13 mouse cellular contexts compared by ENCODE assay signal in the genomic region with DNA sequence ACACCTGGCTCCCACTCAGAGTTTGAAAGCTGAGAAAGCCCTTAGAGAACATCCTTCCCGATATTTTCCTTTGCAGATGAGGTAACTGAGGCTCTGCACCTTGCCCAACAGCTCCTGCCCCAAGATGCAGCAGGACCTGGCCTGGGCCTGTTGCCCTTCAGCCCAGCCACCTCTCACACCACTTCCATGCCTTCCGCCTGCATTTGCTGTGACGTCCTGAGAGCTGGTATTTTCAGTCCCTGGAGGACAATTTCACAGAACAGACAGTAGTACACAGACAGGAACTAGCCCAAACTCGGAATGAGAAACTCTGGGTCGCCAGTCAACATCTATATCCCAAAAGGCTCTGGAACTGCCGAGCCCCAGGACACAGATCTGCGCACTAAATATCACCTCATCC. TPM values are rescaled to one million over a fixed set of nuclear protein-coding genes. Genes with fewer than 3 reads are reported as not detected.
DNase-seq lines count a peak whose midpoint lies in the region.
"Had no signal": no experiment of that assay in that cellular context is flagged by ENCODE, and none has a peak within 500 bp of the region (broad histone marks: within the 10 kb centered on the region; RNA-seq: fewer than 3 reads in every experiment).

No protein-coding gene starts in this region.

- peak; percentile 26 for DNase-seq in adrenal gland, postnatal 10 days
- DNase-seq in adrenal gland, adult 18-20 months (ENCODE audit: low spot score in 2 of 2), result no peak
- DNase-seq in heart, adult 11 months, result peak; percentile 80
- no peak for DNase-seq in heart, postnatal 10 days
- no peak for DNase-seq in right cerebral cortex, postnatal 36 days (ENCODE audit: low spot score in 2 of 2)
- DNase-seq: adrenal gland, postnatal 25 days; B cell, adult 2 months; cerebellum, adult 11-12 months; cerebellum, adult 2 months; cerebellum, adult 9-10 months; cerebellum, postnatal 10 days; cerebellum, postnatal 25 days had no signal

- intact Hi-C loops in heart, postnatal 10 days (cut with DNase I), result no loop called here

RNA-seq across cellular contexts. Expression of gene Rpl9, which starts 16.5 kb away (rescaled TPM):
- total RNA-seq in adrenal gland, postnatal 10 days (2021), result 1,000 to 10,000 TPM; 1,097 to 1,198 TPM
- 1,000 to 10,000 TPM; 1,034 to 1,559 TPM for total RNA-seq in adrenal gland, adult 18-20 months (2021)
- total RNA-seq in heart, postnatal 10 days (2021), result 100 to 1,000 TPM; 756 to 758 TPM

RNA-seq across cellular contexts. Expression of gene Lias, which starts 16.6 kb away (rescaled TPM):
- total RNA-seq in adrenal gland, postnatal 10 days (2021), result 10 to 100 TPM; 69.8 to 74.1 TPM
- total RNA-seq in adrenal gland, adult 18-20 months (2021), result 10 to 100 TPM; 54.5 to 67.6 TPM
- 10 to 100 TPM; 56.7 to 57.9 TPM for total RNA-seq in heart, postnatal 10 days (2021)

RNA-seq across cellular contexts. Expression of gene Klb, which starts 26.6 kb away (rescaled TPM):
- 10 to 100 TPM; 19.4 to 19.9 TPM for total RNA-seq in adrenal gland, postnatal 10 days (2021)
- 10 to 100 TPM in 1 of 2 experiments, 1 to 10 TPM in 1; 8.6 to 15.3 TPM for total RNA-seq in adrenal gland, adult 18-20 months (2021)
- total RNA-seq in heart, postnatal 10 days (2021), result 1 to 10 TPM in 1 of 2 experiments, under 1 TPM in 1; 0.79 to 1.7 TPM
- total RNA-seq: CH12.LX had no signal

RNA-seq across cellular contexts. Expression of gene Rfc1, which starts 39.3 kb away (rescaled TPM):
- 10 to 100 TPM; 47.7 to 50.2 TPM for total RNA-seq in adrenal gland, postnatal 10 days (2021)
- total RNA-seq in adrenal gland, adult 18-20 months (2021), result 10 to 100 TPM; 31.3 to 43.8 TPM
- total RNA-seq in heart, postnatal 10 days (2021), result 10 to 100 TPM; 27.3 to 30.5 TPM

Comparison
In these comparisons a context has a peak if more than half of its experiments do, and no peak if none do; other contexts are left out.
1. DNase-seq: peak in adrenal gland, postnatal 10 days (single experiment) and heart, adult 11 months (single experiment); none in adrenal gland, adult 18-20 months (0 of 2), heart, postnatal 10 days (0 of 2) and right cerebral cortex, postnatal 36 days (0 of 2).